Mouse (Mus musculus) intestine, postnatal 0 days (tissue): ENCODE results near the gene Fam228a. TPM values are rescaled to one million over a fixed set of nuclear protein-coding genes. Genes with fewer than 3 reads are reported as not detected.

Experiments
- ATAC-seq: fragments of 200-750 bp; cut with Nextera tagmentation; 2 replicates; pipeline ENCODE4 v1.8.0; 2017; ENCODE audit warnings: mild to moderate bottlenecking, moderate TSS enrichment, moderate library complexity
- H3K27ac ChIP-seq: fragments of 300-500 bp; sonication (generic); 2 replicates; pipeline ENCODE4 v1.5.1; 2014; ENCODE audit warnings: mild to moderate bottlenecking, low read depth, low read length, moderate library complexity
- H3K27me3 ChIP-seq: fragments of 300-500 bp; sonication (generic); replicated peaks from 2 replicates; pipeline ENCODE4 v1.6.1; 2014; ENCODE audit warnings: low read length, mixed read lengths; ENCODE audit not compliant: control insufficient read depth, insufficient read depth
- H3K36me3 ChIP-seq: fragments of 300-500 bp; sonication (generic); 2 replicates; pipeline ENCODE4 v1.6.1; 2014; ENCODE audit warnings: mild to moderate bottlenecking, moderate library complexity; ENCODE audit not compliant: control insufficient read depth, insufficient read depth
- H3K4me1 ChIP-seq: fragments of 300-500 bp; sonication (generic); replicated peaks from 2 replicates; pipeline ENCODE4 v1.6.1; 2014; ENCODE audit warnings: antibody characterized with exemption, low read length, mixed read lengths; ENCODE audit not compliant: control insufficient read depth, insufficient read depth
- H3K4me2 ChIP-seq: fragments of 300-500 bp; sonication (generic); replicated peaks from 2 replicates; pipeline ENCODE4 v1.6.1; 2014; ENCODE audit warnings: low read depth, mild to moderate bottlenecking, moderate library complexity
- H3K4me3 ChIP-seq: fragments of 300-500 bp; sonication (generic); 2 replicates; pipeline ENCODE4 v1.5.1; 2014; ENCODE audit warnings: low read depth, low read length
- H3K9ac ChIP-seq: fragments of 300-500 bp; sonication (generic); 2 replicates; pipeline ENCODE4 v1.6.1; 2014; ENCODE audit warnings: mild to moderate bottlenecking, low read depth, low read length
- H3K9me3 ChIP-seq: fragments of 300-500 bp; sonication (generic); 2 replicates; pipeline ENCODE4 v1.6.1; 2016; ENCODE audit warnings: mixed run types; ENCODE audit not compliant: control insufficient read depth
- CTCF ChIP-seq: sonication (generic); IDR thresholded peaks from 2 replicates; pipeline ENCODE4 v1.5.1; 2016; ENCODE audit warnings: low read depth, mild to moderate bottlenecking, control low read depth, antibody characterized with exemption, moderate library complexity
- WGBS: fragments of 180-500 bp; shearing (Covaris S2); extraction: QIAGEN DNeasy Blood & Tissue Kit; methylation state at CpG from one replicate; pipeline ENCODE4 v1.1.7; 2014; 5-methylcytosine and 5-hydroxymethylcytosine counted together
- polyA plus RNA-seq: library from polyadenylated mRNA; unstranded; fragments of >200 nt; fragmentation: Nextera tagmentation; extraction: Ambion mirVana; gene quantifications from 2 replicates; pipeline ENCODE4 v1.2.1, GENCODE M21; 2015

Fam228a gene
- polyA plus RNA-seq, 1 experiment from 2014 or later: not detected

GRCm38 (mm10) chr12:4665675-4666037, 72.6 kb downstream of the Fam228a start:
- H3K27ac ChIP-seq: no peak overlapping the region
- ATAC-seq: no peak
- no peak for TF ChIP-seq CTCF
- H3K9ac ChIP-seq: no peak overlapping the region
- H3K4me3 ChIP-seq: no peak overlapping the region
- H3K4me1 ChIP-seq: no peaks in the 10 kb centered on the region
- no peaks in the 10 kb centered on the region for H3K27me3 ChIP-seq
- H3K4me2 ChIP-seq: no peak overlapping the region
- H3K9me3 ChIP-seq: no peaks in the 10 kb centered on the region
- WGBS: 93% methylated on average over 5 of the region's 5 CpGs
- peaks cover 58% of the 10 kb centered on the region for H3K36me3 ChIP-seq

- WGBS: 76% methylated on average over 7 of the region's 7 CpGs
- no peak overlapping the region for H3K27ac ChIP-seq
- H3K36me3 ChIP-seq: peaks cover 59% of the 10 kb centered on the region
- no peak overlapping the region for H3K4me2 ChIP-seq
- no peaks in the 10 kb centered on the region for H3K4me1 ChIP-seq
- no peak for ATAC-seq
- TF ChIP-seq CTCF: no peak
- no peaks in the 10 kb centered on the region for H3K9me3 ChIP-seq
- H3K27me3 ChIP-seq: no peaks in the 10 kb centered on the region
- H3K9ac ChIP-seq: no peak overlapping the region
- H3K4me3 ChIP-seq: no peak overlapping the region
These were observed 73.1 kb downstream of the Fam228a start for GRCm38 (mm10) chr12:4664929-4665674.

Other genes starting within 250 kb of the Fam228a start
- 26.1 and 27.1 TPM in 2 replicates for gene Itsn2, start 145.8 kb downstream of the Fam228a start, polyA plus RNA-seq
- not detected in 2 replicates for gene Gm3625, start 145.5 kb downstream of the Fam228a start, polyA plus RNA-seq
- 0.97 and 1.0 TPM in 2 replicates for gene Pfn4, start 30.6 kb upstream of the Fam228a start, polyA plus RNA-seq
- gene Fam228b, start 30.8 kb upstream of the Fam228a start, polyA plus RNA-seq: 0.67 and 1.0 TPM in 2 replicates
- gene Sf3b6, start 79.1 kb upstream of the Fam228a start, polyA plus RNA-seq: 367 and 375 TPM in 2 replicates
- 16.2 and 20.6 TPM in 2 replicates for gene Fkbp1b, start 103.2 kb upstream of the Fam228a start, polyA plus RNA-seq
- gene Wdcp, start 104.9 kb upstream of the Fam228a start, polyA plus RNA-seq: 7.3 and 8.7 TPM in 2 replicates
- gene Mfsd2b, start 135.9 kb upstream of the Fam228a start, polyA plus RNA-seq: 0.55 and 0.61 TPM in 2 replicates
- 45.0 and 49.3 TPM in 2 replicates for gene Ubxn2a, start 169.3 kb upstream of the Fam228a start, polyA plus RNA-seq
- gene Atad2b, start 178.9 kb upstream of the Fam228a start, polyA plus RNA-seq: 5.5 and 7.6 TPM in 2 replicates